Mouse (Mus musculus): ENCODE measurements around the gene 2510002D24Rik.
"Not testable (repeated sequence)": the region's sequence is repeated elsewhere in the genome, so short reads cannot be mapped to it uniquely, and the experiment has no call there.

The 2510002D24Rik gene

GRCm38 (mm10) chr16:18836468-18837208 lies at the start of gene 2510002D24Rik, which contains the start of gene Gm28539:
Gene 2510002D24Rik, plus strand, starts transcription at chr16:18836578.
Gene Gm28539, plus strand, starts transcription at chr16:18836584.
- peak; percentile 99 for DNase-seq

GRCm38 (mm10) chr16:18786652-18787051 lies 49.7 kb upstream of the 2510002D24Rik start:
- DNase-seq: no peak

- DNase-seq: no peak
Measured at GRCm38 (mm10) chr16:18788627-18789406, 47.6 kb upstream of the 2510002D24Rik start.

GRCm38 (mm10) chr16:18795223-18795899 lies 41.0 kb upstream of the 2510002D24Rik start:
- DNase-seq: no peak

GRCm38 (mm10) chr16:18796645-18797044 lies 39.7 kb upstream of the 2510002D24Rik start:
- no peak for DNase-seq

GRCm38 (mm10) chr16:18798151-18798550 lies 38.2 kb upstream of the 2510002D24Rik start:
- no peak for DNase-seq

GRCm38 (mm10) chr16:18798841-18799240 lies 37.5 kb upstream of the 2510002D24Rik start:
- peak; percentile 80 for DNase-seq

- DNase-seq: no peak
Measured at GRCm38 (mm10) chr16:18805746-18806145, 30.6 kb upstream of the 2510002D24Rik start.

- peak; percentile 38 for DNase-seq
Measured at GRCm38 (mm10) chr16:18809001-18809400, 27.4 kb upstream of the 2510002D24Rik start.

- DNase-seq: no peak
Measured at GRCm38 (mm10) chr16:18811032-18811431, 25.3 kb upstream of the 2510002D24Rik start.

GRCm38 (mm10) chr16:18811468-18812384 lies 24.7 kb upstream of the 2510002D24Rik start, which contains the start of the genes Ufd1 and Cdc45:
Gene Ufd1, plus strand, starts transcription at chr16:18811779.
Gene Cdc45, minus strand, starts transcription at chr16:18811987.
- peak; percentile 96 for DNase-seq

GRCm38 (mm10) chr16:18812385-18812910 lies 23.9 kb upstream of the 2510002D24Rik start:
- DNase-seq: no peak

- no peak for DNase-seq
Measured at GRCm38 (mm10) chr16:18822356-18822755, 14.0 kb upstream of the 2510002D24Rik start.

GRCm38 (mm10) chr16:18822925-18823324 lies 13.5 kb upstream of the 2510002D24Rik start:
- DNase-seq: no peak

GRCm38 (mm10) chr16:18828630-18829029 lies 7.7 kb upstream of the 2510002D24Rik start:
- DNase-seq: no peak

GRCm38 (mm10) chr16:18829102-18829501 lies 7.3 kb upstream of the 2510002D24Rik start:
- no peak for DNase-seq

- no peak for DNase-seq
Measured at GRCm38 (mm10) chr16:18833486-18833885, 2.9 kb upstream of the 2510002D24Rik start.

GRCm38 (mm10) chr16:18836073-18836467 lies 308 bp upstream of the 2510002D24Rik start:
- DNase-seq: no peak

GRCm38 (mm10) chr16:18838346-18838745 lies 2.0 kb downstream of the 2510002D24Rik start:
- DNase-seq: no peak

- no peak for DNase-seq
Measured at GRCm38 (mm10) chr16:18846301-18846820, 10.0 kb downstream of the 2510002D24Rik start.

- not testable (repeated sequence) for DNase-seq
Measured at GRCm38 (mm10) chr16:18849521-18850190, 13.3 kb downstream of the 2510002D24Rik start.
